Mouse (Mus musculus): ENCODE data around the gene Epdr1. TPM values are rescaled to one million over a fixed set of nuclear protein-coding genes. Genes with fewer than 3 reads are reported as not detected.

The Epdr1 gene
- polyA plus RNA-seq, 1 experiment from 2014 or later: 14.0 TPM

DNA sequence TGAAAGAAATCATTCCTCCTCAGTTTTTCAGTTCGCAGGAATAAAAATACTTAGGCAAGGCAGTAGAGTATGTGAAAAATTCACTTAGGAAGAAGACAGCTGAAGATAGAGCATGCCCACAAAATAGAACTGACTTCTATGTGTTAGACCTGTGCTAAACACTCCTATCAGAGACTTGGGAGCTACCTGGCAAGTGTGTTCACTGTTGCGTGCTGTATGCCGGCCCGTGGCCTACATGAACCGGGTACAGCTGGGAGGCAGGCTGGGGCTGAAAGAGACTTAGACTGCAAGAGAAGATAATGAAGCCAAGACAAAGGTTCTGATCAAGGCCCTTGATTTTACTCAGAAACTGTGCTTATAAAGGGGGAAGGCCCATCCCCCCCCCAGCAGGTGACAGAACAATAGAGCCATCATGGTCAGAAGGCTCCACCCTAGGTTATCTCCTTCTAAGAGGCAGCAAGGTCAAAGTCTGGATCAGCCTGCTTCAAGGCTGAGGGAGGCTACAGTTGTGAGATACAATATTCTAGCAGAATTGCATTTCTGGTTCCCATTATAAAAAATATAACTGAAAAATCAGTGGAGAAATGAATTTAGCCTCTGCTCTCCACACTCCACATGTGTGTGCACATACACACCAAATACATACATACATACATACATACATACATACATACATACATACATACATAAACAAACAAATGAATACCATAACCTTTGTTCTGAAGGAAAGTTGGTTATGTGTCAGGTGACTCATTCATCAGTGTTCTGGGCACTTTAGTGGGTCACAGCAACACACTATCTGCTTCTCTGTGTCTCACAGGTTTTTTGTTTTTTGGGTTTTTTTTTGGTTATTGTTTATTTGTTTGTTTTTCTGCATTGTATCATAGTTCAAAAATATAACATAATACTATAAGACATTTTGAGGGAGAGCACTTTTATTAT, 11.3 kb upstream of the Epdr1 start:
- no peaks in the 10 kb centered on the region for H3K27me3 ChIP-seq (replicated peaks; ENCODE audit: control insufficient read depth, insufficient read depth, low read length)
- H3K4me2 ChIP-seq (ENCODE audit: low read depth, low read length): no peak overlapping the region
- no peaks in the 10 kb centered on the region for H3K4me1 ChIP-seq (ENCODE audit: control insufficient read depth, insufficient read depth, low read length)
- peak; percentile 96 for ATAC-seq
- H3K36me3 ChIP-seq (ENCODE audit: control insufficient read depth, insufficient read depth, low read length): no peaks in the 10 kb centered on the region
- no peaks in the 10 kb centered on the region for H3K9me3 ChIP-seq (ENCODE audit: control insufficient read depth, low read length)
- H3K4me3 ChIP-seq (ENCODE audit: low read length): no peak overlapping the region
- peak overlapping the region; percentile 31; the same call in 1 of the 2 replicates for H3K27ac ChIP-seq (ENCODE audit: low read length)
- 86% methylated on average over 5 of the region's 5 CpGs for WGBS
- no peak overlapping the region for H3K9ac ChIP-seq (ENCODE audit: low read depth, low read length)

DNA sequence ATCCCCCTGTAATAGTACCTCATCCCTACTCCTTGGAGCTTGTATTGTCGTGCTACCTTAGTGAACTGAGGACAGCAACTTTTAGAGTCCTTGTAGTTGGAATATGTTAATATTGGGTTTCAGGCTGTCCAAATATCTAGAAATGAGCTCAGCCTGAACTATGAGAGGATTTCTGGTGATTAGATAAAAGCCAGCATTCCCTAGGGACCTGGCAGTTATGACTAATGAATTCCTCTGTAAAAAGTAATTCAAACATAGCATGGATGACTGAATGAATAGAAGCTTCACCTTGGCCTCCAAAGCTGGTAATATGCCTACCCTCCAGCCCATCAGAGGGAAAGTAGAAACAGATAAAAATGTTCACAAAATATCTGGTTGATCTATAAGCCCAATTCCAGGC, 6.7 kb upstream of the Epdr1 start:
- Histone ChIP-seq H3K27ac (ENCODE audit: low read length) (no peak overlapping the region), H3K4me2 (ENCODE audit: low read depth, low read length) (no peak overlapping the region), H3K9ac (ENCODE audit: low read depth, low read length) (no peak overlapping the region), H3K36me3 (ENCODE audit: control insufficient read depth, insufficient read depth, low read length) (no peaks in the 10 kb centered on the region), H3K4me1 (ENCODE audit: control insufficient read depth, insufficient read depth, low read length) (0 out of 2 replicates have a peak, but pooled peaks cover 4% of the 10 kb centered on the region), H3K9me3 (ENCODE audit: control insufficient read depth, low read length) (no peaks in the 10 kb centered on the region), H3K27me3 (replicated peaks; ENCODE audit: control insufficient read depth, insufficient read depth, low read length) (no peaks in the 10 kb centered on the region), H3K4me3 (ENCODE audit: low read length) (no peak overlapping the region)
- 81% methylated on average over 1 of the region's 1 CpGs for whole genome bisulfite sequencing
- ATAC-seq: no peak

DNA sequence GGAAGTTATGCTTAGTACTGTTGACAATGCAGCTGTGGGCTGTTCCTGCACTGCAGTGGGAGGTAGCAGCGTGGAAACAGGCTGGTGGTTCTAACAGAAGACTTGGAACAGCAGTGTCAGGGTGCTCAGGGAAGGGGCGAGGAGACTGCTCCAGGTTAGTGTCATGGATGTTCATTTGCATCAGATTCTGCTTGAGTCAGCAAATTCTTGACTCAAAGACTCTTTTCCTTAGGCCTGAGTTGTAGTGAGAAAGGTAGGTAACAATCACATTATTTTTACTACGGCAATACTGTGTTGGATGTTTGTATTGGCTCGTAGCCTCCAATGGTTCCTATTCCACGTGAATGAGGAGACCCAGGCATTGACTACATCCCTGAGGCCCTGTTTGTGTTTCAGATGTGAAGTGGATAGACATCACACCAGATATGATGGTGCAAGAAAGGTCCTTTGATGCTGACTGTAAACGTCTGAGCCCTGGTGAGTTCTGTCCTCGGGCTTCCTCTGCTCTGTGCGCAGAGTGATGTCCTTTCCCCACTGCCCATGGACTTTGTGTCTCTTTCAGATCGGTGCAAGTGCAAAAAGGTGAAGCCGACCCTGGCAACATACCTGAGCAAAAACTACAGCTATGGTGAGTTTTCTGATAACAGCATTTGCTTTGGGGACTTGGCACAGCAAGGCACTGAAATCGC, 5.0 kb upstream of the Epdr1 start:
- H3K4me3 ChIP-seq (ENCODE audit: low read length): no peak overlapping the region
- no peaks in the 10 kb centered on the region for H3K9me3 ChIP-seq (ENCODE audit: control insufficient read depth, low read length)
- H3K4me1 ChIP-seq (ENCODE audit: control insufficient read depth, insufficient read depth, low read length): 0 out of 2 replicates have a peak, but pooled peaks cover 4% of the 10 kb centered on the region
- H3K27ac ChIP-seq (ENCODE audit: low read length): no peak overlapping the region
- ATAC-seq: no peak
- WGBS: 85% methylated on average over 11 of the region's 11 CpGs
- H3K4me2 ChIP-seq (ENCODE audit: low read depth, low read length): no peak overlapping the region
- no peaks in the 10 kb centered on the region for H3K36me3 ChIP-seq (ENCODE audit: control insufficient read depth, insufficient read depth, low read length)
- H3K27me3 ChIP-seq (replicated peaks; ENCODE audit: control insufficient read depth, insufficient read depth, low read length): no peaks in the 10 kb centered on the region
- H3K9ac ChIP-seq (ENCODE audit: low read depth, low read length): no peak overlapping the region

DNA sequence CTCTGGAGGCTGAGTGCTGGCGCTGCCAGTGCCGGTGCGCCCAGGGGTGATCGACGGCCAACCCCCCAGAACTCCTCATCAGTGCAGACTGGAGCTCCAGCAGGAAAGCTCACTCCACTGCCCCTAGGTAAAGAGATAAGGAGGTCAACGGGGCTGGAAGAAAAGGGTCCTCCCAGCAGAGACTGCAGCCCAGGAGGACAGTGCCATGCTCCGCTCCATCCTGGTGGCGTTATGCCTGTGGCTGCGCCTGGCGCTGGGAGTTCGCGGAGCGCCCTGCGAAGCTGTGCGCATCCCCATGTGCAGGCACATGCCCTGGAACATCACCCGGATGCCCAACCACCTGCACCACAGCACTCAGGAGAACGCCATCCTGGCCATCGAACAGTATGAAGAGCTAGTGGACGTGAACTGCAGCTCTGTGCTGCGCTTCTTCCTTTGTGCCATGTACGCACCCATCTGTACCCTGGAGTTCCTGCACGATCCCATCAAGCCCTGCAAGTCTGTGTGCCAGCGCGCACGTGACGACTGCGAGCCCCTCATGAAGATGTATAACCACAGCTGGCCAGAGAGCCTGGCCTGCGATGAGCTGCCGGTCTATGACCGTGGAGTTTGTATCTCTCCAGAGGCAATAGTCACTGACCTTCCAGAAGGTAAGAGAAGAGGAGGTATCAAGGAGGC, 3.6 kb upstream of the Epdr1 start:
- H3K27ac ChIP-seq (ENCODE audit: low read length): no peak overlapping the region
- no peaks in the 10 kb centered on the region for H3K27me3 ChIP-seq (replicated peaks; ENCODE audit: control insufficient read depth, insufficient read depth, low read length)
- peak overlapping the region; percentile 57 for H3K9ac ChIP-seq (ENCODE audit: low read depth, low read length)
- H3K4me3 ChIP-seq (ENCODE audit: low read length): peak overlapping the region; percentile 54
- H3K9me3 ChIP-seq (ENCODE audit: control insufficient read depth, low read length): no peaks in the 10 kb centered on the region
- 22% methylated on average over 30 of the region's 30 CpGs for WGBS
- H3K4me1 ChIP-seq (ENCODE audit: control insufficient read depth, insufficient read depth, low read length): 0 out of 2 replicates have a peak, but pooled peaks cover 4% of the 10 kb centered on the region
- H3K4me2 ChIP-seq (ENCODE audit: low read depth, low read length): peak overlapping the region; percentile 95
- ATAC-seq: peak; percentile 6; the same call in 1 of the 2 replicates
- no peaks in the 10 kb centered on the region for H3K36me3 ChIP-seq (ENCODE audit: control insufficient read depth, insufficient read depth, low read length)

DNA sequence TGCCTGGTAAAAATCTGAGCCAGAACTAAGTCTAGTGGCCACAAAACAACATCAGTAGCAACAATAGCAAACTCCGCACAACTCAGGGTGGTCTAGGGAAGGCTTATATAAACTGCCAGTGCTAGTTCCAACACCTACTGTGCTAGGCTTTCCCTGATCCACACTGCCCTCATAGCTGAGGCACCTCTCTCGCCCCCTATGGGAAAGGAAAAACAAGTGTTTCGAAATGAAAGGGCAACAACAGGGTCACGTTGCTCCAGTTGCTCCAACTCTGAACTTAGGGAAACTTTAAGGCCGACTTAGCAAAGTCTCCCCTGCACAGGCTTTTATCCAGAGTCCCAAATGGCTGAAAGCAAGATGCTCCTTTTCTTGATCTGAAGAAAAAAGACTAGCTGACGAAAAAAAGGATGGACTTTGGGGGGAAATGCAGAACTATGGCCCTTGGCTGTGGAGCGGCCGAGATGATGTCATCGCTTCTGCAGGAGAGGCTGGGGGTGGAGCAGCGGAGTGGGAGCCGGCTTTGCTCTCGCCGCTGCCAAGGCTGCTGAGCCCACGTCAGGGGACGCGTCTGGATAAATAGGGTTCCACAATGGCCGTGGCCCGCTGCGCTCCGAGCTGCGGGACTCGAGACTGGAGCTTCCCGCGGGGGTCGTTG, 3.0 kb upstream of the Epdr1 start, which contains the start of gene Sfrp4:
Gene Sfrp4, plus strand, starts transcription at position 532 of the 655 bp plus-strand sequence.
- Histone ChIP-seq H3K9ac (ENCODE audit: low read depth, low read length) (peak within 1 kb of the TSS; percentile 57), H3K36me3 (ENCODE audit: control insufficient read depth, insufficient read depth, low read length) (no peaks in the 10 kb centered on the region)

DNA sequence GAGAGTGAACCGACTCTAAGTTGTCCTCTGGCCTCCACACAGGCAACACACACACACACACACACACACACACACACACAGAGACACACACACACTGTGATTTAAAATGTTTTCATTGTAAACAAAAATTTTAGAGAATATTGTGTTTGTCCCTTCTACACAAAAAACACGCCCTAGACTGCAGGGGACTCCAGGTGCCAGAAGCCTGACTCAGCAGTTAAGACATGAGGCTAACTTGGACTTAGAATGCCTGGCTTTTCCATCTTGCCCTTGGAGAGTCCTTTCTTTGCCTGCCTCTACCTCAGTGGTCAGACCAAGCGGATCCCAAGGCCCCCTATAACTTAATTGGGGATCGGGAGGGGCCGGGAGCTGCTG, 899 bp downstream of the Epdr1 start:
- H3K4me3 ChIP-seq (ENCODE audit: low read length): peak overlapping the region; percentile 79
- WGBS: 11% methylated on average over 5 of the region's 5 CpGs
- peak overlapping the region; percentile 97 for H3K4me2 ChIP-seq (ENCODE audit: low read depth, low read length)
- H3K27ac ChIP-seq (ENCODE audit: low read length): no peak overlapping the region
- H3K4me1 ChIP-seq (ENCODE audit: control insufficient read depth, insufficient read depth, low read length): 0 out of 2 replicates have a peak, but pooled peaks cover 4% of the 10 kb centered on the region
- H3K9me3 ChIP-seq (ENCODE audit: control insufficient read depth, low read length): no peaks in the 10 kb centered on the region
- peak overlapping the region; percentile 89 for H3K9ac ChIP-seq (ENCODE audit: low read depth, low read length)
- peak; percentile 48 for ATAC-seq
- no peaks in the 10 kb centered on the region for H3K27me3 ChIP-seq (replicated peaks; ENCODE audit: control insufficient read depth, insufficient read depth, low read length)
- H3K36me3 ChIP-seq (ENCODE audit: control insufficient read depth, insufficient read depth, low read length): no peaks in the 10 kb centered on the region

More for the DNA sequence above, 3.0 kb upstream of the Epdr1 start, which contains the start of gene Sfrp4:
- ATAC-seq: peak; percentile 73
- H3K4me3 ChIP-seq (ENCODE audit: low read length): peak within 1 kb of the TSS; percentile 54
- H3K9me3 ChIP-seq (ENCODE audit: control insufficient read depth, low read length): no peaks in the 10 kb centered on the region
- WGBS: 5% methylated on average over 25 of the region's 25 CpGs
- H3K27me3 ChIP-seq (replicated peaks; ENCODE audit: control insufficient read depth, insufficient read depth, low read length): no peaks in the 10 kb centered on the region
- no peak within 1 kb of the TSS for H3K27ac ChIP-seq (ENCODE audit: low read length)
- 0 out of 2 replicates have a peak, but pooled peaks cover 4% of the 10 kb centered on the region for H3K4me1 ChIP-seq (ENCODE audit: control insufficient read depth, insufficient read depth, low read length)
- peak within 1 kb of the TSS; percentile 95 for H3K4me2 ChIP-seq (ENCODE audit: low read depth, low read length)

DNA sequence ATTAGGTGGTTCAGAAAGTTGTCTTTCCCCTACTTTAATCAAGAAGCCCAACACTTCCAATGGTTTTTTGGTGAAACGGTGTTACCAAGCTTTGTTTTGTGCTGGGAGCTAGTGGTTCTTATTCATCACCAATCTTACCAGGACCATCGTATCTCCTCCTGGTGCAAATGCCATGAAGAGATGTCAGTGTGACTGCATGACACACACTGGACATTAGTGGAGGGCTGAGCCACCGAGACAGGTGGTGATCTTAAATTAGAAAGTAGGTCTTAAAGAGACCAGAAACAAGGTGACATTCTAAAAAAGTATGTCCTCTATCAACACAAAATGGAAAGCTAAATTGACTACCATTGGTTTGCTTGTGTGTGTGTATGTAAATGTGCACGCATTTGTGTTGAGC, 1.6 kb downstream of the Epdr1 start:
- H3K27me3 ChIP-seq (replicated peaks; ENCODE audit: control insufficient read depth, insufficient read depth, low read length): no peaks in the 10 kb centered on the region
- H3K4me2 ChIP-seq (ENCODE audit: low read depth, low read length): no peak overlapping the region
- H3K9ac ChIP-seq (ENCODE audit: low read depth, low read length): no peak overlapping the region
- 93% methylated on average over 4 of the region's 4 CpGs for WGBS
- no peak overlapping the region for H3K27ac ChIP-seq (ENCODE audit: low read length)
- 0 out of 2 replicates have a peak, but pooled peaks cover under 1% of the 10 kb centered on the region for H3K4me1 ChIP-seq (ENCODE audit: control insufficient read depth, insufficient read depth, low read length)
- ATAC-seq: no peak
- no peaks in the 10 kb centered on the region for H3K36me3 ChIP-seq (ENCODE audit: control insufficient read depth, insufficient read depth, low read length)
- H3K4me3 ChIP-seq (ENCODE audit: low read length): no peak overlapping the region
- H3K9me3 ChIP-seq (ENCODE audit: control insufficient read depth, low read length): no peaks in the 10 kb centered on the region

DNA sequence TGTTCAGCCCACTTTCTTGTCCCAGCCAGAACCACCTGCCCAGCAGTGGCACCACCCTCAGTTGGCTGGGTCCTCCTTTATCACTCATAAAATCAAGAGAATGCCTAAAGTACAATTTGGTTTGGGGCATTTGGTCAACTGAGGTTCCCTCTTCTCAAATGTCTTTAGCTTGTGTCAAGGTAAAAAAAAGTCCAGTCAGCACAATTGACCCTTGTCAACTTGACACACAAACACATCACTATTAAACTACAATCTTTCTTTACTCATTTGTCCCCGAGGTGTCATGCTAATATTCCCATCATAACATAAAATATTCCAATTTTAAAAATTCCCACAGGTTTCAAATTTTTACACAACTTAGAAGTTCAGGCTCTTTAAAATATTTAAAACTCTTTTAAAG, 5.4 kb downstream of the Epdr1 start:
- no peak for ATAC-seq
- H3K4me1 ChIP-seq (ENCODE audit: control insufficient read depth, insufficient read depth, low read length): no peaks in the 10 kb centered on the region
- H3K36me3 ChIP-seq (ENCODE audit: control insufficient read depth, insufficient read depth, low read length): no peaks in the 10 kb centered on the region
- no peak overlapping the region for H3K4me3 ChIP-seq (ENCODE audit: low read length)
- H3K27me3 ChIP-seq (replicated peaks; ENCODE audit: control insufficient read depth, insufficient read depth, low read length): no peaks in the 10 kb centered on the region
- H3K27ac ChIP-seq (ENCODE audit: low read length): no peak overlapping the region
- no peak overlapping the region for H3K9ac ChIP-seq (ENCODE audit: low read depth, low read length)
- WGBS: 82% methylated on average over 1 of the region's 1 CpGs
- no peak overlapping the region for H3K4me2 ChIP-seq (ENCODE audit: low read depth, low read length)
- no peaks in the 10 kb centered on the region for H3K9me3 ChIP-seq (ENCODE audit: control insufficient read depth, low read length)
